Mouse (Mus musculus) MEL (cell line): ENCODE data around the gene Chd9. TPM values are rescaled to one million over a fixed set of nuclear protein-coding genes. Genes with fewer than 3 reads are reported as not detected.

ENCODE experiments used
- DNase-seq: peaks from one replicate; pipeline ENCODE4 v3.0.0; 2011; ENCODE audit warnings: low read depth, low spot score
- H3K27ac ChIP-seq: 2 replicates; pipeline ENCODE4 v1.5.1; 2012; ENCODE audit warnings: low read depth, mild to moderate bottlenecking, control low read depth, low read length, moderate library complexity; ENCODE audit not compliant: control insufficient read depth
- H3K27me3 ChIP-seq, 2 experiments: fragments of 150-350 bp in 1 of 2; sonication (generic) in 1 of 2; 2 replicates each; pipeline ENCODE4 v1.6.1; 2012; ENCODE audit warnings: low read length in 2 of 2, mild to moderate bottlenecking in 2 of 2, improper control_type of control experiment in 1 of 2, moderate library complexity in 1 of 2; ENCODE audit not compliant: insufficient read depth in 2 of 2, control insufficient read depth in 1 of 2
- H3K36me3 ChIP-seq, 2 experiments: 2 replicates each; pipeline ENCODE4 v1.6.1; 2012 to 2014; ENCODE audit warnings: low read length in 2 of 2, improper control_type of control experiment in 1 of 2, inconsistent platforms in 1 of 2, mild to moderate bottlenecking in 1 of 2; ENCODE audit not compliant: insufficient read depth in 2 of 2, control insufficient read depth in 1 of 2
- H3K4me1 ChIP-seq, 2 experiments: fragments of 150-350 bp in 1 of 2; sonication (generic) in 1 of 2; 2 replicates each; pipeline ENCODE4 v1.6.1; 2012; ENCODE audit warnings: low read length in 2 of 2, improper control_type of control experiment in 1 of 2, mild to moderate bottlenecking in 1 of 2; ENCODE audit not compliant: insufficient read depth in 2 of 2, control insufficient read depth in 1 of 2
- H3K4me3 ChIP-seq, 2 experiments: fragments of 150-350 bp in 1 of 2; sonication (generic) in 1 of 2; 2 replicates each; pipeline ENCODE4 v1.5.1; 2012; ENCODE audit warnings: low read depth in 2 of 2, low read length in 2 of 2, mild to moderate bottlenecking in 2 of 2, moderate library complexity in 2 of 2, control low read depth in 1 of 2, improper control_type of control experiment in 1 of 2; ENCODE audit not compliant: control insufficient read depth in 1 of 2, insufficient read depth in 1 of 2
- H3K79me2 ChIP-seq: 2 replicates; pipeline ENCODE4 v1.6.1; 2012; ENCODE audit warnings: mild to moderate bottlenecking, low read length, moderate library complexity; ENCODE audit not compliant: control insufficient read depth, poor library complexity, insufficient read depth
- H3K9ac ChIP-seq: 2 replicates; pipeline ENCODE4 v1.6.1; 2012; ENCODE audit warnings: low read depth, mild to moderate bottlenecking, control low read depth, low read length, moderate library complexity; ENCODE audit not compliant: control insufficient read depth, poor library complexity, severe bottlenecking
- H3K9me3 ChIP-seq: fragments of 150-350 bp; sonication (generic); replicated peaks from 2 replicates; pipeline ENCODE4 v1.6.1; 2012; ENCODE audit warnings: mild to moderate bottlenecking, low read length, improper control_type of control experiment, moderate library complexity; ENCODE audit not compliant: insufficient read depth
- BHLHE40 ChIP-seq: IDR thresholded peaks from 2 replicates; pipeline ENCODE4 v1.6.1; 2012; ENCODE audit warnings: low read depth, mild to moderate bottlenecking, inconsistent platforms, low read length, improper control_type of control experiment, borderline replicate concordance
- CHD1 ChIP-seq: IDR thresholded peaks from 2 replicates; pipeline ENCODE4 v1.6.1; 2012; ENCODE audit warnings: low read depth, mild to moderate bottlenecking, inconsistent platforms, low read length, improper control_type of control experiment
- CHD2 ChIP-seq: IDR thresholded peaks from 2 replicates; pipeline ENCODE4 v1.6.1; 2011; ENCODE audit warnings: low read length, improper control_type of control experiment
- CTCF ChIP-seq, 3 experiments: IDR thresholded peaks in 2 of 3; conservative IDR thresholded peaks in 1 of 3; 2 replicates each; pipeline ENCODE4 v1.5.1; 2011 to 2012; ENCODE audit warnings: low read length in 3 of 3, low read depth in 2 of 3, mild to moderate bottlenecking in 2 of 3, improper control_type of control experiment in 1 of 3, inconsistent platforms in 1 of 3, mixed read lengths in 1 of 3, moderate library complexity in 1 of 3; ENCODE audit not compliant: control insufficient read depth in 1 of 3, insufficient read depth in 1 of 3, poor library complexity in 1 of 3, severe bottlenecking in 1 of 3
- E2F4 ChIP-seq: IDR thresholded peaks from 2 replicates; pipeline ENCODE4 v1.6.1; 2011; ENCODE audit warnings: low read depth, low read length, improper control_type of control experiment, borderline replicate concordance
- ELF1 ChIP-seq: IDR thresholded peaks from 2 replicates; pipeline ENCODE4 v1.6.1; 2014; ENCODE audit warnings: low read depth, mild to moderate bottlenecking, inconsistent platforms, low read length, improper control_type of control experiment, moderate library complexity
- EP300 ChIP-seq, 2 experiments: IDR thresholded peaks; 2 replicates each; pipeline ENCODE4 v1.6.1; 2011; ENCODE audit warnings: improper control_type of control experiment in 2 of 2, low read length in 2 of 2, low read depth in 1 of 2, mild to moderate bottlenecking in 1 of 2
- ETS1 ChIP-seq: IDR thresholded peaks from 2 replicates; pipeline ENCODE4 v1.6.1; 2012; ENCODE audit warnings: low read depth, mild to moderate bottlenecking, inconsistent platforms, low read length, improper control_type of control experiment, moderate library complexity
- GATA1 ChIP-seq: IDR thresholded peaks from 2 replicates; pipeline ENCODE4 v1.6.1; 2011; ENCODE audit warnings: low read depth, low read length, improper control_type of control experiment
- HCFC1 ChIP-seq: IDR thresholded peaks from 2 replicates; pipeline ENCODE4 v1.6.1; 2012; ENCODE audit warnings: low read depth, mild to moderate bottlenecking, inconsistent platforms, low read length, improper control_type of control experiment, moderate library complexity
- JUND ChIP-seq: IDR thresholded peaks from 2 replicates; pipeline ENCODE4 v1.6.1; 2011; ENCODE audit warnings: low read depth, mild to moderate bottlenecking, improper control_type of control experiment, low read length
- KAT2A ChIP-seq: conservative IDR thresholded peaks from 2 replicates; pipeline ENCODE4 v1.6.1; 2012; ENCODE audit warnings: low read depth, low read length, improper control_type of control experiment, inconsistent platforms
- MAFK ChIP-seq: IDR thresholded peaks from 2 replicates; pipeline ENCODE4 v1.6.1; 2011; ENCODE audit warnings: low read depth, mild to moderate bottlenecking, low read length, improper control_type of control experiment, borderline replicate concordance
- MAX ChIP-seq: IDR thresholded peaks from 2 replicates; pipeline ENCODE4 v1.6.1; 2011; ENCODE audit warnings: low read length, improper control_type of control experiment
- MEF2A ChIP-seq: IDR thresholded peaks from 2 replicates; pipeline ENCODE4 v1.6.1; 2014; ENCODE audit warnings: low read depth, mild to moderate bottlenecking, inconsistent platforms, low read length, improper control_type of control experiment; ENCODE audit not compliant: poor library complexity, insufficient replicate concordance, severe bottlenecking; ENCODE audit errors: extremely low read depth
- MXI1 ChIP-seq: IDR thresholded peaks from 2 replicates; pipeline ENCODE4 v1.6.1; 2011; ENCODE audit warnings: mild to moderate bottlenecking, low read depth, low read length, improper control_type of control experiment
- MYB ChIP-seq: IDR thresholded peaks from 2 replicates; pipeline ENCODE4 v1.6.1; 2011; ENCODE audit warnings: mild to moderate bottlenecking, low read depth, low read length, improper control_type of control experiment
- MYC ChIP-seq: IDR thresholded peaks from 2 replicates; pipeline ENCODE4 v1.6.1; 2011; ENCODE audit warnings: low read depth, mild to moderate bottlenecking, low read length, improper control_type of control experiment, moderate library complexity
- NELFE ChIP-seq: IDR thresholded peaks from 2 replicates; pipeline ENCODE4 v1.6.1; 2011; ENCODE audit warnings: low read depth, low read length, improper control_type of control experiment
- NRF1 ChIP-seq: IDR thresholded peaks from 2 replicates; pipeline ENCODE4 v1.6.1; 2014; ENCODE audit warnings: low read depth, mild to moderate bottlenecking, inconsistent platforms, low read length, improper control_type of control experiment, moderate library complexity; ENCODE audit not compliant: poor library complexity, insufficient read depth, severe bottlenecking
- POLR2A ChIP-seq, 2 experiments: IDR thresholded peaks; 2 replicates each; pipeline ENCODE4 v1.6.1; 2011 to 2012; ENCODE audit warnings: low read length in 2 of 2, mild to moderate bottlenecking in 2 of 2, control low read depth in 1 of 2, improper control_type of control experiment in 1 of 2, low read depth in 1 of 2, moderate library complexity in 1 of 2; ENCODE audit not compliant: control insufficient read depth in 1 of 2, insufficient read depth in 1 of 2, poor library complexity in 1 of 2
- POLR2AphosphoS2 ChIP-seq: IDR thresholded peaks from 2 replicates; pipeline ENCODE4 v1.6.1; 2011; ENCODE audit warnings: low read length, improper control_type of control experiment
- POLR2AphosphoS5 ChIP-seq: IDR thresholded peaks from 2 replicates; pipeline ENCODE4 v1.6.1; 2012; ENCODE audit warnings: low read depth, borderline replicate concordance, mild to moderate bottlenecking, inconsistent platforms, low read length, moderate library complexity, mixed read lengths
- RAD21 ChIP-seq: IDR thresholded peaks from 2 replicates; pipeline ENCODE4 v1.6.1; 2011; ENCODE audit warnings: mild to moderate bottlenecking, low read depth, low read length, improper control_type of control experiment
- RCOR1 ChIP-seq: IDR thresholded peaks from 2 replicates; pipeline ENCODE4 v1.6.1; 2012; ENCODE audit warnings: low read depth, mild to moderate bottlenecking, inconsistent platforms, low read length, improper control_type of control experiment
- SIN3A ChIP-seq: IDR thresholded peaks from 2 replicates; pipeline ENCODE4 v1.6.1; 2012; ENCODE audit warnings: low read length, improper control_type of control experiment, inconsistent platforms
- SMC3 ChIP-seq: IDR thresholded peaks from 2 replicates; pipeline ENCODE4 v1.6.1; 2011; ENCODE audit warnings: low read depth, low read length, improper control_type of control experiment
- TAL1 ChIP-seq: IDR thresholded peaks from 2 replicates; pipeline ENCODE4 v1.6.1; 2012; ENCODE audit warnings: mild to moderate bottlenecking, inconsistent platforms, low read length, moderate library complexity, mixed read lengths
- TBP ChIP-seq: IDR thresholded peaks from 2 replicates; pipeline ENCODE4 v1.8.0; 2011; ENCODE audit warnings: low read depth, low read length, improper control_type of control experiment
- TCF12 ChIP-seq: IDR thresholded peaks from 2 replicates; pipeline ENCODE4 v1.6.1; 2014; ENCODE audit warnings: low read depth, mild to moderate bottlenecking, inconsistent platforms, low read length, improper control_type of control experiment, moderate library complexity
- UBTF ChIP-seq: IDR thresholded peaks from 2 replicates; pipeline ENCODE4 v1.6.1; 2012; ENCODE audit warnings: low read depth, mild to moderate bottlenecking, inconsistent platforms, low read length, improper control_type of control experiment, moderate library complexity, borderline replicate concordance; ENCODE audit not compliant: insufficient read depth
- USF1 ChIP-seq: IDR thresholded peaks from 2 replicates; pipeline ENCODE4 v1.6.1; 2014; ENCODE audit warnings: low read depth, mild to moderate bottlenecking, inconsistent platforms, low read length, improper control_type of control experiment, moderate library complexity
- ZC3H11A ChIP-seq: IDR thresholded peaks from 2 replicates; pipeline ENCODE4 v1.6.1; 2012; ENCODE audit warnings: low read depth, mild to moderate bottlenecking, inconsistent platforms, low read length, improper control_type of control experiment
- ZKSCAN1 ChIP-seq: IDR thresholded peaks from 2 replicates; pipeline ENCODE4 v1.6.1; 2012; ENCODE audit warnings: low read depth, mild to moderate bottlenecking, inconsistent platforms, low read length, improper control_type of control experiment, moderate library complexity
- ZMIZ1 ChIP-seq: IDR thresholded peaks from 2 replicates; pipeline ENCODE4 v1.6.1; 2012; ENCODE audit warnings: low read depth, mild to moderate bottlenecking, inconsistent platforms, low read length, improper control_type of control experiment, moderate library complexity
- ZNF384 ChIP-seq: IDR thresholded peaks from 2 replicates; pipeline ENCODE4 v1.6.1; 2012; ENCODE audit warnings: low read depth, mild to moderate bottlenecking, inconsistent platforms, low read length, improper control_type of control experiment
- polyA plus RNA-seq, 2 experiments: library from polyadenylated mRNA; stranded (reverse) in 1 of 2; unstranded in 1 of 2; fragments of >175 nt in 1 of 2; fragments of >200 nt in 1 of 2; gene quantifications; 2 replicates each; pipeline versions ENCODE4 v1.2.1 to v1.2.4; 2012; ENCODE audit warnings: low replicate concordance in 2 of 2, low read depth in 1 of 2; ENCODE audit not compliant: insufficient read length in 2 of 2, insufficient read depth in 1 of 2, missing spikeins in 1 of 2
- total RNA-seq: library from RNA; depleted of rRNA; stranded (reverse); fragments of 300-350 nt; gene quantifications from 2 replicates; pipeline ENCODE4 v1.2.3, GENCODE M21; 2012

Chd9 gene
- total and polyA plus RNA-seq, 3 experiments: 5.9 to 87.4 (median 40.3) TPM

GRCm38 (mm10) chr8:91069834-91070233 lies 241.7 kb downstream of the Chd9 start, which contains the start of gene Rbl2:
Rbl2 (plus strand) TSS chr8:91070057.
- H3K79me2 ChIP-seq: peaks cover 6% of the 10 kb centered on the region
- H3K27ac ChIP-seq: peak within 1 kb of the TSS; percentile 47
- peak within 1 kb of the TSS; percentile 89 for H3K9ac ChIP-seq
- H3K9me3 ChIP-seq: no peaks in the 10 kb centered on the region
- H3K4me1 ChIP-seq: peaks cover 0 to 5% of the 10 kb centered on the region in 2 experiments; a peak in 2 of 4 replicates
- peak within 1 kb of the TSS; percentile 90 to 91 for H3K4me3 ChIP-seq
- DNase-seq: peak; percentile 95
- no peaks in the 10 kb centered on the region for H3K27me3 ChIP-seq
- TF ChIP-seq ZNF384: peak; percentile 38; the same call in 1 of the 2 replicates
- TF ChIP-seq ZMIZ1: no peak
- TF ChIP-seq MXI1: peak; percentile 74
- no peak for TF ChIP-seq RCOR1
- TF ChIP-seq SIN3A: peak; percentile 97
- 0 out of 4 replicates have a peak, but pooled peaks of 1 of the 2 experiments have one; percentile 18 for TF ChIP-seq EP300 (IDR thresholded peaks at IDR 0.05; ENCODE audit: low read depth in 1 of 2, low read length in 2 of 2)
- no peak for TF ChIP-seq MAX
- no peak for TF ChIP-seq MYC
- peak; percentile 85 for TF ChIP-seq ELF1
- TF ChIP-seq POLR2AphosphoS5: no peak
- TF ChIP-seq NELFE: no peak; the same call in 1 of the 2 replicates
- TF ChIP-seq E2F4: no peak
- TF ChIP-seq JUND: no peak
- no peak for TF ChIP-seq SMC3
- TF ChIP-seq CTCF (IDR thresholded peaks at IDR 0.05 in 2 of 3, conservative IDR thresholded peaks at IDR 0.05 in 1 of 3; ENCODE audit: control insufficient read depth in 1 of 3, insufficient read depth in 1 of 3, low read depth in 2 of 3, low read length in 3 of 3, poor library complexity in 1 of 3, severe bottlenecking in 1 of 3): no peak
- TF ChIP-seq CHD1: no peak
- no peak for TF ChIP-seq MYB
- TF ChIP-seq TCF12: peak; percentile 66
- 0 out of 2 replicates have a peak, but pooled peaks have one; percentile 36 for TF ChIP-seq NRF1
- TF ChIP-seq TAL1: no peak
- TF ChIP-seq KAT2A: peak; percentile 95
- no peak for TF ChIP-seq ETS1
- TF ChIP-seq MEF2A: no peak
- TF ChIP-seq ZC3H11A: no peak
- TF ChIP-seq MAFK: no peak
- no peak for TF ChIP-seq CHD2
- TF ChIP-seq GATA1: no peak
- TF ChIP-seq BHLHE40: no peak
- 0 out of 4 replicates have a peak, but pooled peaks of 1 of the 2 experiments have one; percentile 19 for TF ChIP-seq POLR2A (IDR thresholded peaks at IDR 0.05; ENCODE audit: control insufficient read depth in 1 of 2, insufficient read depth in 1 of 2, low read depth in 1 of 2, low read length in 2 of 2, poor library complexity in 1 of 2)
- no peak for TF ChIP-seq POLR2AphosphoS2
- 0 out of 2 replicates have a peak, but pooled peaks have one; percentile 9 for TF ChIP-seq USF1
- TF ChIP-seq UBTF: no peak
- peak; percentile 41; the same call in 1 of the 2 replicates for TF ChIP-seq TBP
- no peak for TF ChIP-seq ZKSCAN1
- TF ChIP-seq RAD21: no peak
- peak; percentile 98 for TF ChIP-seq HCFC1
- H3K36me3 ChIP-seq: peaks cover 0 to 6% of the 10 kb centered on the region in 2 experiments; a peak in 1 of 4 replicates
